Mouse (Mus musculus): ENCODE data around the gene Lzic.

Gene Lzic

DNA sequence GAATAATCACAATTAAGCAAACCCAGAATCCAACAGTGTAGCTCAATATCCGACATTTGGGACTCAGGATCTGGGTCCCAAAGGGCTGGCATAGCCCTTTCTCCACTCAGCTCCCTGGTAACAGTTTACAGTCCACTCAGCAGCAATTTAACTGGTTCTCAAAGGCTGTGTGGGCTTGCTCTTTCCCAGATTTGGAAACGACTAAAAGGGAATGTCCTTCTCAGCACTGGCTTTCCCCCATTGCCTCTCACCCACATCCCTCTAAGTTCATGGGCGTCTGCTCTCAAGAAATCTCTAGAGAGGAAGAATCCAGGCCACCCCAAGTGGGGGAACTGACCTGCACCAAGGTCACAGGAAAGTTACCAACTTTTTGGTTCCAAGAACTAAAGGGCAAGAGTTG is 463 bp upstream of the Lzic start:
- no peak for DNase-seq

DNA sequence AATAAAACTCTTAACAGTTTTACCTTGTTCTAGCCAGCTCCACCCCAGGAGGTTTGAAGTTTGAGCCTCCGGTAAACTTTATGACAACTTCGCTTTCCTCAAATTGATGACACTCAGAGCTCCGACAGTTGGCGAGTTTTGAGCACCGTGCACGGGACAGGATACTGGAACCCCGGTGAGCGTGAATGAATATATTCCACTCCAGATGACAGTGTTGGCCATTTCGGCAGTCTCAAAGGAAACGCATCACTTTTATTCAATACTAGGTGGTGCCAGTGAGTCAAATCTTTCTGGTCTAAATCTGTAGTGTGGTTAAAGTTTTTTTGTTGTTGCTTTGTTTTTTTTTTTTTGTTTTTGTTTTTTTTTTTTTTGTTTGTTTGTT is 787 bp downstream of the Lzic start:
- peak; percentile 36 for DNase-seq

DNA sequence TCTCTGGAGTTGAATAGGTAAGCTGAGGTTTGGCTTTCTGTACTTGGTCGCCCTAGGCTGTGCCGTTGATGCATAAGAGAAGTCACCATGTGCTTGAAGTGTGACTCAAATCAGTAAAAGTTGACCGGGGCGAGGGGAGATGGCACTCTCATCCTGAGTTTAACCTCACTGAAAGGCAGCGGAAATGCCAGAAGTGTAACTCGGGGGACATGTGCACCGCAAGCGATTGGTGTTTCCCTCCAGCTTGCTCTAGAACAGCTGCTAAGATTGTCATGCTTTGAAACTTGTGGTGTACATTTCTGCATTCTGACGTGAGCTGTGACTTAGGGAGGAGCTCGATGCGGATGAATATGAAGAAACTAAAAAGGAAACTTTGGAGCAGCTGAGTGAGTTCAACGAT is 2.7 kb downstream of the Lzic start:
- no peak for DNase-seq

DNA sequence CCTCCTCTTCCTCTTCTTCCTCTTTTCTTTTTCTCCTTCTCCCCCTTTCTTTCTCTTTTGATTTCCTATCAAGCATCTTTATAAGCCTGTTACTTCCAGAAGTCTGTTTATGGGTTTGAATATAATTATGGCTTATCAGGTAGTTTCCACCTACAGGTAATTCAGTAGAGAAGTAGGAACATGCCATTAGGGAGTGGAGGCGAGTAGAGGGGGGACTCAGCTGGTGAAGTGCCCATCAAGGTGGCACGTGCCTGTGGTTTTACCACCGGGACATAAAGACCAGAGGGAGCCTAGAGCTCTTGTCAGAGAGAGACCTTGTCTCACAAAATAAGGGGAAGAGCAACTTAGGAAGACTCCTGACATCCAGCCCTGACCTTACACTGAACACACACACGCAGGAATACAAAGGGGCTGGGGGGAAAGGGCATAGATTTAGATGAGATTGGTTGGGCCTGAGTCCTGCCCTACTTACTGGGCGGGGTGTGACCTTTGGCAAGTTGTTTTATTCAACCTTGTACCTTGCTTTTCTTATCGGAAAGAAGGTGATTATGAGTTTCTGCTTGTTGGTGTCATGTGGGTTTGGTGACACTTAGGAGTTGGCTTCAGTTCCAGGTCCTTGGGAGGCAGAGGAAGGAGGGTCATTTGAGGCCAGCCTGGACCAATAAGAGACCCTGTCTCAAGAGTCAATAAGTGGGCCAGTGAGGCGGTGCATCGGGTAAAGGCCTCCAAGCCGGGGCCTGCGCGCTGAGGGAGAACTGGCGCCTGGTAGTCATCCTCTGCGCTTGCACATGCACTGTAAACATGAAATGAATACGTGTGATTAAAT is 4.6 kb downstream of the Lzic start:
- DNase-seq = no peak

DNA sequence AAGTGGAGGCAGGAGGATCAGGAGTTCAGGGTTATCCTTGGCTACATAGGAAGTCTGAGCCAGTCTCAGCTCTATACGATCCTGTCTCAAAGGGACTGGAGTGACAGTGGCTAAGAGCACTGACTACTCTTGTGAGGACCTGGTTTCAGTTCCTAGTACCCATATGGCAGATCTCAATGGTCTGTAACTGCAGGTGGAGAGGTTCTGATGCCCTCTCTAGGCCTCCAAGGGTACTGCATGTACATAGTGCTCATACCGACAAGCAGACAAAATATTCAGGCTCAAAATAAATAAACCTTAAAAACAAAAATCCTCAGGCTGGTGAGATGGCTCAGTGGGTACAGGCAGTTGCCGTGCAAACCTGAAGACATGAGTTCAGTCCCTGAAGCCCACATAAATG is 6.1 kb downstream of the Lzic start:
- DNase-seq = no peak

DNA sequence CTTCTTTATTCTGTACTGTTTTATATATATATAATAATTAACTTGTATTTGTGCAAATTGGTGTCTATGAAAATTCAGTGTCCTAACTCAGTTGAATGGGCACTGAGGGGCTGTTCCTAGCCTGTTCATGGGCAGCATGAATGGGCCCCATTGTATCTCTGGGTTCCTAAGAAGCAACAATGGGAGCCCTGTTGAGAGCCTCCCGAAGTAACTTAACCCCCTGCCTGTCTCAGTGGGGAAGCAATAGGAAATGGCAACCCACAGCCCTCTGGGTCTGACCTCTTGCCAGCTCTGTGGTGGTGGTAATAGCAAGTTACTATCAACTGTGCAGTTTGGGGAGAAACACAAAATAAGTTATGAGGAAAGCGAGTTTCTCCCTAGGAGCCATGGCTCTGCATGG is 11.6 kb downstream of the Lzic start:
- no peak for DNase-seq

DNA sequence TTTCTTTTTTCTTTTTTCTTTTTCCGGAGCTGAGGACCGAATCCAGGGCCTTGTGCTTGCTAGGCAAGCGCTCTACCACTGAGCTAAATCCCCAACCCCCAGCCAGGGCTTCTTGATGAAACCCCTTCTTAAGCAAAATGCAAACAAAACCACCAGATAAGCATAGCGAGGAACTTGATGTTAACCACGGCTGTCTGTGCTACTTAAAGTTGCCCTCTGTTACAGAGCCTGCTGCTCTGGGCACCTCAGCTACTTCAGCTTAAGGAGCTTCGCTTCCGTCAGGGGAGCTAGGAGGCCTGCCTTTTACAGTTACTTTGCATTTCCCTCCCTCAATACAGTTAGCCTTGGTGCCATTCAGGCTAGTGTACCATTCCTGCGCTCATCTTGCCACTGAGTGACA is 13.9 kb downstream of the Lzic start:
- no peak for DNase-seq

DNA sequence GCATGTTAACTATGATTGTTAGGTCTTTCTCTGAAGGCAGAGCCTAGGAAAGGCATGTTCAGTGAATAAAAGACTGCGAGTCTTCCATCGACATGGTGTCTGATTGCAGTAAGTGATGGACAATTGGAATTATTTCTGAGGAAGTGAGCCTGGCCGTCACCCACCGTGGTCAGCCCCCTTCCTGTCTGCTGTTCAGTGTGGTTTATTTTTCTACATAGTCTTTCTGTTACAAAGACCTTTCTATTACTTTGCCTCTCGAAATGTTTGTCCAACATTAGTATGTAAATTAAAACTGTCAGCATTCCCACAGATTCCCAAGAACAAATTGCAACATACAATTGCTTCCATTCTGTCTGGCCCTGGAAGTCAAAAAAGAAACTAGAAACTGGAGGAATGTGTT is 14.8 kb downstream of the Lzic start:
- no peak for DNase-seq

DNA sequence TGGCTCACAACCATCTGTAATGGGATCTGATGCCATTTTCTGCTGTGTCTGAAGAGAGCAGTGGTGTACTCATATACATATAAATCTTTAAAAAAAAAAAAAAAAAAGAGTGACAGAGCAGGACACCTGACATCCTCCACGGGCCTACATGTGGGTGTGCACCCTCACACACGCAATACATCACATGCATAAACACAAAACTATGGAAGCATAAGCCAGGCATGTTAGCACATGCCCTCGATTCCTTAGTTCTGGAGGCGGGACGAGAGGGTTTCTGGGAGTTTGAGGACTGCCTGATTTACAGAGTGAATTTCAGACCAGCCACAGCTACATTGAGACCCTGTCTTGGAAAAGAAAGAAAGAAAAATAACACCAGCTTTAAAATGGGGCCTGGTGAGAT is 19.3 kb downstream of the Lzic start:
- no peak for DNase-seq

DNA sequence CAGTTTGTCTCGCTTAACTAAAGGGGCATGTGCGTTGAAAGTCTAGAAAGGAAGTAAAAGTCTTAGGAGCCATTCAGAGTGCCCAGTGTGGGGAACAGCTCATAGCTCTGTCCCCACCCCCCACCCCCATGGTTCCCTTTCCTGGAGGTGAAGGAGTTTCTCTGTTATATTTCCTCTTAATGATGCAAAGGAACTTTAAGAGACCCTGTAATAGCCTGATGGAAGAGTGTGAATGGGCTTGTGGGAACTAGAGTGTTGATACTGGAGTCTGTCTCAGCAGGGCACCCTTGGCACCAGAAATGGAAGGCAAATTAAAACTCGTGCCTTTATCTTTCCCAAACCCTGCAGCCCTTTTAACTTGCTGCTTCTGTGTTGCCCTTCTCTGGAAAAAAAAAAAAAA is 19.8 kb downstream of the Lzic start:
- no peak for DNase-seq

DNA sequence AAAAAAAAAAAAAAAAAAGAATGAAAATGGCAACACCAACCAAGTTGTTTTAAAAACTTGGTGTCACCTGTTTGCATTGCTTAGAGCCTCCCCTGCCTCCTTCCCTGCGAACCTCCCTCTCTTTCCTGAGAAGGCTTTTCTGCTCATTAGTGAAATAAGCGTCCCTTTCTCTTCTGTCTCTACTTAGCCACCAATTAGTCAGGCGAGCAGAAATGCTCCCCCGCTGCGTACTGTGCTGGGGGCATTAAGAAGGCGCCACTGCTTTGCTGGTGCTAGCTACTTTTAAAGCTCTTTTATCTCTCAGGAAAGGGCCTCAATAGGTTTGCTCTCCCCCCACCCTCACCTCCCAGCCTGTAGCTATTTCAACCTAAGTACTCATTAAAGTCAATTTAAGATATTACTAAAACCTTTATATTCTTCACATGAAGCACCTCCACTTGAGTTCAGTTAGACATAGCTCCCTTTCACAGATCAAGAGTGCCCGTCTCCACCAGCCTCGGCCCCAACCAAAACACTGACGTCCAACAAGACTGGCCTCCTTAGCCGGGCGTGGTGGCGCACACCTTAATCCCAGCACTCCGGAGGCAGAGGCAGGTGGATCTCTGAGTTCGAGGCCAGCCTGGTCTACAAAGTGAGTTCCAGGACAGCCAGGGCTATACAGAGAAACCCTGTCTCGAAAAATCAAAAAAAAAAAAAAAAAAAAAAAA is 20.4 kb downstream of the Lzic start:
- DNase-seq = no peak

DNA sequence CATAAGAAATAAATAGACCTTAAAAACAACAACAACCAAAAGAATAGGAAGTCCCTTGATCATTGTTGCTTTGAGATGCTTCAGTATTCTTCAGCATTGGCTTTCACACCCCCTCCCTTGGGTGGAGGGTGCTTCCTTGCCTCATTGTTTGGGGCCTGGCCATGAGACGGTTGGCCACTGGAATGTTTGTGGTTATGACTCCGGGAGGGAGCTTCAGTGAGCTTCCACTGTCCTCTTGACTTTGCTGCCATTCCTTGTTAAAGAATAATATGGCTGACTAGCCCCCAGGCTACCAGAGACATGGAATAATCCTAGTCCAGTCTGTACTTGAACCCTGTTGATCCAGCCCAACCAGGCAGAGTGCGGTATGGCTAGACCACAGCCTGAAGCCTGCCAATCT is 21.9 kb downstream of the Lzic start:
- no peak for DNase-seq

DNA sequence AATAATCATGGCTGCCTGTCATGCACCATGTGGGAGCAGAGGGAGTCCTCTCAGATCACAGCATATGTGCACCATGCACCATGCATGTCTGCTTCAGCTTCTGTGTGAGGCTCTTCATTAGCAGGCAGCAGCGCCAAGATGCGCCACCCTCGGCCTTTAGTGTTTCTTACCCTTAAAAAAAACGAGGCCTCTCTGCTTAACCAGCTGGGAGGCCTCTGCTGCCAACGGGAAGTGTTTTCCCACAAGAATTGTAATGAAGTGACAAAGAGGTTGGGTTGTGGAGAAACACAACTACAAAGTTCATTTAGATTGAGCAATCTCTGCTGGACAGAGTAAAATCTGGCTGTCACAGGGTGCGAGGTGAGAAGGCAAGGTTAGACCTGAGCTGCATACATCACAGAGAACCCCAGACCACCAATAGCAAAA is 26.2 kb downstream of the Lzic start:
- DNase-seq = no peak

DNA sequence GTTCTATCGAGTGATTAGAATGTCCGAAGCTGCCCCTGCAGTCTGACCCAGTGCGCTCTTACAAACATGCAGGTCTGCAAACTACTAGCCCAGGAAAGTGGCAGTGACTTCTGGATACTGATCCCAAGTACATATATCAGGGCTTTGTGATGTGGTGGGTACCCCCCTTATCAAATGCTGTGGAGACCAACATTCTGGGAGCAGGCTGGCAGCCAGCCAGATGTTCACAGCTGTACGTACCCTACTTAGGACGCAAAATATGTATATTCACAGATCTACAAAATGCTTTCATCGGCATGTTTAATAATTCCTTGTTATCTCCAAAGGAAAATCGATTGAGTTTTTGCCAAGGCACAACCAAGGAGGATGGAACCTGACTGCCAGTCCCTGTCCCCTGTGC is 27.0 kb downstream of the Lzic start:
- no peak for DNase-seq

DNA sequence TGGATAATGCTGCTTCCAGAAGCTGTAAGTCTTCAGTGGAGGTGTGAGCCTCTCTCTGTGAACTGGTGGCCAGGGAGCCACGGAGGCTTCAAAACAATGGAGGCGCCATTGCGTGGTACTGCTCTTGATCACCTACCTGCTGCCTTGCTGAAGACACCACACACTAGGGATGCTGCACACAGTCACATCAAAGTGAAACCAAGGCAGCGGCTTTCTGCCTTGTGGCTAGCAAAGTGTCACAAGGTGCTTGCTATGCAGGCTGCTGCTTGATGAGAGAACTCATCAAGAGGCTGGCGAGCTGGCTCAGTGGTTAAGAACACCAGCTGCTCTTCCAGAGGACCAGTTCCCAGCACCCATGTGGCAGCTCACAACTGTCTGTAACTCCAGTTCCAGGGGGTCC is 30.7 kb downstream of the Lzic start:
- DNase-seq = no peak

DNA sequence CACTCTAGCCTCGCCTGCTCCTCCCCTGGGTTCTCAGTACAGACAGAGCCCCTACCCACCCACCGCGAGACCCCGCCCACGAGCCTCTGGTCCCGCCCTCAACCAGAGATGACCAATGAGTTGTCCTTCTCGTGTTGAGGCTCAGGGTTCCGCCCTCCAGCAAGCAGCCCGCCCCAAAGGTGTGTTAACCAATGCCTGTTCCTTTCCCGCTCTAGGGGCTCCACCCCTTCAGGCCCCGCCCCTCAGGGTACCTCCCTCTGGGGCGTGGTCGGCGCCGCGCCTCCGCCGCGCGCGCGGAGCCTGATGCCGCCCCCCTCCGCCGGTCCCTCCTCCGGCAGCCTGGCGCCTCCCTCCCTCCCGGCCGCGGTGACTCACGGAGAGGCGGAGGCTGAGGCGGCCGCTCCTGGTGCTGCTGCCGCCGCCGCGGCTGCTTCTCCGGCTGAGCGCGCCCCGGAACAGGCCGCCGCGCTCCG is 32.9 kb downstream of the Lzic start, which contains the start of gene Ctnnbip1:
Ctnnbip1 (plus strand) TSS at position 369 of the 473 bp plus-strand sequence.
- DNase-seq = peak; percentile 96

DNA sequence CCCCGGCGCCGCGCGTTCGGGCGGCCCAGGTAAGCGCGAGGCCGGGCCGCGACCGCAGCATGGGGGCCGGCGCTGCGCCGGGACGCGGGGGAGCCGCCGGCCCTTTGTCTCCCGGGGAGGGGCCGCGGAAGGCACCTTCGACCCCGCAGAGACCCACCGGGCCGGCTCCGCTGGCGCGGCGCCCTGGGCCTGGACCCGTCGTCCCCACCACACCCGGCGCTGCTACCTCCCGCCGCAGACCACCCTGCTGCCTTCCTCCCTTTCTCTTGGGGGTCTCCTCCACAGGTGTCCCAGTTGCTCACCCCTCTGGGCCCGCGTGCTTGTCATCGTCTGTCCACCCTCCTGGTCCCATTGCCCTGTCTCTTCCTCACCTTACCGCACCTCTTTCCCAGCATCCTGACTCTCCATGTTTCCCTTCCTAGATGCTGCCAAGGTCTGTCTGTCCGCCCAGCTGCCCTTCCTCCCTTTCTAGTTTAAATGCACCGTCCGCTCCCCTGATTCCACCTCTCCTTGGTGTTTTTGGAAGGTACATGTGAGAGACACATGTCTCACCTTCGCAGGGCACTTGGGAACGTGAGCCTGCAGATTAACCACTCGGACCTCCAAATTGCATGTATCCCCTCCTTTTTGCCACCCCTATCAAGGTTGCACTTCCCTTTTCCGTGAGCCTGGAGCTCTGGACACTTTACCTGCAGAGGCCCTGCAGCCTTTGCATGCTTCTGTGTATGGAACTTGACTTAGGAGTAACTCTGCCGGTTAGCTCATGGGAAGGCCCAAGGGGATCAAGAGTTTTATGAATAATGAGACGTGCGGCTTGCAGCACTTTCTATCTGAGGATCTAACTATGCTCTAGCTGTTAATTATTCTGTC is 33.6 kb downstream of the Lzic start:
- peak; percentile 44 for DNase-seq

DNA sequence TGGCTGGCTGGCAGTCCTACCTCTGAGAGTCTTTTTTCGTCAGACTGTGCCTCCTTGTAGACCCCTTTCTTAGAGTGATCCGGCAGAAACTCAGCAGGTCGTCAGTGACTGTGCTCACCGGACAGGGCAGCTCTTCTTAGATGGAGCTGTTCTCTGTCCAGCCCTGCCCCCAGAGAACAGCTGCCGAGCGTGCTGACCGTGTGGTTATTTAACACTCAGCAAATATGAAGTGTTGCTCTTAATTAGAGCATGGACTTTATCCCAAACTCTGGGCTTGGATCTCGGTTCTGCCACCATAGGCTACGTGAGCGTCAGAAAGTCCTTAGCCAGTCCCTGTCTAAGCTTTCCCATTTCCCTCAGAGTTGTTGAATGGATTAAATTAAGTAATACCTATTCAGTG is 36.2 kb downstream of the Lzic start:
- DNase-seq = no peak

DNA sequence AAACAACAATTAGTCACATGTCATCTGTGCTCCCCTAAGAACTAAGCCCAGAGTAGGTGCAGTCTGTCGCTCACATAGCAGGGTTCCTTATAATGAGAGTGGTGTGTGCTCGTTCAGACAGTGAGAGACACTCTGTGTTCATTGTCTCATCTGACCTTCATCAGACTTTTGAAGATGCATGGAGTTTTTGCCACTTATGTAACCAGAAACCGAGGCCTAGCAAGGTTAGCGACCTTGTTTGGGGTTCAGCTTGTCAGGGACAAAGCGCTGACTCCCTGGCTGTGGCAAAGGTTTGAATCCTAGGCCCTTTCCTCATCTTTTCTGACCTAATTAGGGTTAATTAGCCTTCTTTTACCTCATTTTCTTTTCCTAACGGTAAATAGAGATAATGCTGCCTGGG is 38.9 kb downstream of the Lzic start:
- DNase-seq = no peak

DNA sequence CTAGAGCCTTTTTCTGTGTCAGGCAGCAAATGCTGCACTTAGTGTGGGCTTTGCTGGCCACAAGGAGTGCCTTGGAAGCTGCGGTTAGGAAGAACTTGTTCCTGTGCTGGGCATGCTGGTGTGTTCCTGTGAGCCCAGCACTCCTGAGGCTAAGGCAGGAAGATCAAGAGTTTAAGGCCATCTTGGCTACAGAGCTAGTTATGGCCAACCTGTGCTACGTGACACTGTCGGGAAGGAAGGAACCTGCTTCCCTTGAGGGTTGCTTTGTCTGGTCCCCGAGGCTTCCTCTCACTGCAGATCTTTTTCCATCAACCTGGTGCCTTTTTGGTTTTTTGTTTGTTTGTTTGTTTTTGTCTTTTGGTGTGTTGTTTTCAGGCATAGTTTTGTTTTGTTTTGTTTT is 40.1 kb downstream of the Lzic start:
- no peak for DNase-seq

DNA sequence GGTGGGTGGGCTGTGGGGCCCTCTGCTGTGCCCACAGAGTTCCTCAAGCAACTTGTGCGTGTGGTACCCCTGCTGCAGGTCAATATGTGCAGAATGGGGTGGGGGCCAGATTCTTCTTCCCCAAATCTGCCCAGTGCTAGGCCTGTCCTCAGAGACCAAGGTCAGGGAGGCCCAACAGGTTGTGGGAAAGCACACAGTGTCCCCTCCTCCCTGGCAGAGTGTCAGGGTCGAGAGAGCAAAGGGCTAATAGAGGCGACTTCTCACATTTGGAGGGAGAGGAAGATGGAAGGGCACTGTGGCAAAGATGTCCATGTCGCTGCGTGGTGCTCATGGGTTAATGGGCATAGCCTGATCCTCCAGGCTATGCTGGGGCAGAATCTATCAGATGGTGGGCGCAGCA is 40.8 kb downstream of the Lzic start:
- DNase-seq = no peak

DNA sequence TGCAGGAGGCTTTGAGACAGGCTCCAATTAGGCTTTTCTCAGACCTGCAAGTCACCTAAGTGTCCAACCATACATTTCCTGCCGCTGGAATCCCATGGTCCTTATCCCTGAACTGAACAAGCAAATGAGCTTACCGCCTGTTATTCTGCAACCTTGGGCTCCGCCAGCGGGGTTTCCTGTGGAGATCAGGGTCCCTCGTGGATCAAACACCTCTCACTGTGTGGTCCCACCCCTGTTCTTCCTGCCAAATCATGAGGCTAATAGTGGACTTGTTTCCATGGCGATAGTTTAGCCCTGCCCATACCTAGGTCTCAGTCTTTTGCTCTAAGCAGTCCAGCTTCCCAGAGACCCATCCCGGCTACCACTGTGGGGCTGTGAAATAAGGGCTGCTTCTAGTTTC is 41.3 kb downstream of the Lzic start:
- DNase-seq = no peak

DNA sequence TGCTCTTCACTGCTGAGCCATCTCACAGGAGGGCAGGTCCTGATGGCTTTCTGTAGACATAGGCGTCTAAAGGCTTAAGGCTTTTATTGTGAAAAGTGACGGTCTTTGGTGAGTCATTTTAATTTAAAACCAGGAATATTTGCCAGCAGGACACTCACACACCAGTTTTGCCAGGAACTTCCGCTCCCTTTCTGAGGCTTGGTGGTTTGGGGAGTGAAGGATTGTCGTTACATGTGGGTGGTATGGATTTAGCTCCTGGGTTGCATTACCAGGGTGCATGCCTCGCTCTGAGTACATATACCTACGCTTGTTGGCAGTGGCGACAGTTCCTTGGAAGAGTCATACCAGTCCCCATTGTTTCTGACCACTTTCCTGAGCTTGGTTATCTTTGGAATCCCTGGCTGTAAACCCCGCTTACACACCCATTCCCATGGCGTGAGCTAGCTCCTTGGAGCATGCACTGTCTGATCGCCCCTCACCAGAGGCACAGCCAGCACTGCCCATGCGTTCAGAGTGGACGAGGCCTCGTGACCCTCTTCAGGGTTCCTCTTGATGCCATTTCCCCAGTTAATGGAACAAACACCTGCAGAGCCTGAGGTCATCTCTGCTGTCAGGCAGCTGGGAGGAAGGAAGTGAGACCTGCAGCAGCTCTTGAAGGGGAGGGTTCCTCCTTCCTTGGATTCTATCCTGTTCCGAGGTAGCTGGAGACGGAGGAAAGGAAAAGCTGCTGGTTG is 42.8 kb downstream of the Lzic start:
- DNase-seq = no peak

Data from thymus, postnatal 14 days (tissue).